Mouse (Mus musculus): ENCODE measurements around the gene Tcf7l1. TPM values are rescaled to one million over a fixed set of nuclear protein-coding genes. Genes with fewer than 3 reads are reported as not detected.

Tcf7l1 gene
- total RNA-seq, 2 experiments from 2014 or later = 3.4 to 3.6 TPM

DNA sequence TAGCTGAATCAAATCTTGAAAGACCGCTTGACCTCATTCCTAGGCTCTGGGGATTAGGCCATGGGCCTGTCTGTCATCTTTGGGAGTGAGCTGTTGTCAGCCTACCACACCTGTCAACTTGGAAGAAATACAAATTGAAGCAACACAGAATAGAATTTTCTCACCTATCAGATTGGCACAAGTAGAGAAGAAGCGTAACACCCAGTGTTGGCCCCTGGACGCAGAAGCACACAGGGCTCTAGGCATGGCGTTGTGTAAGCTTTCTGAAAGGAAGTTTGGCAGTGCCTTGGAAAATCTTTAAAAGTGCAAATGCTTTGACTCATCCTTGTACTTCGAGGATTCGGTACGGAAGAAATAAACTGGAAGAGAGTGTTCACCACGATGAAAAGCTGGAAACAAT, 3.6 kb upstream of the Tcf7l1 start:
- intact Hi-C loops (cut with DNase I) = no loop called here
- DNase-seq (ENCODE audit: extremely low spot score in 1 of 2, low spot score in 2 of 2) = no peak

DNA sequence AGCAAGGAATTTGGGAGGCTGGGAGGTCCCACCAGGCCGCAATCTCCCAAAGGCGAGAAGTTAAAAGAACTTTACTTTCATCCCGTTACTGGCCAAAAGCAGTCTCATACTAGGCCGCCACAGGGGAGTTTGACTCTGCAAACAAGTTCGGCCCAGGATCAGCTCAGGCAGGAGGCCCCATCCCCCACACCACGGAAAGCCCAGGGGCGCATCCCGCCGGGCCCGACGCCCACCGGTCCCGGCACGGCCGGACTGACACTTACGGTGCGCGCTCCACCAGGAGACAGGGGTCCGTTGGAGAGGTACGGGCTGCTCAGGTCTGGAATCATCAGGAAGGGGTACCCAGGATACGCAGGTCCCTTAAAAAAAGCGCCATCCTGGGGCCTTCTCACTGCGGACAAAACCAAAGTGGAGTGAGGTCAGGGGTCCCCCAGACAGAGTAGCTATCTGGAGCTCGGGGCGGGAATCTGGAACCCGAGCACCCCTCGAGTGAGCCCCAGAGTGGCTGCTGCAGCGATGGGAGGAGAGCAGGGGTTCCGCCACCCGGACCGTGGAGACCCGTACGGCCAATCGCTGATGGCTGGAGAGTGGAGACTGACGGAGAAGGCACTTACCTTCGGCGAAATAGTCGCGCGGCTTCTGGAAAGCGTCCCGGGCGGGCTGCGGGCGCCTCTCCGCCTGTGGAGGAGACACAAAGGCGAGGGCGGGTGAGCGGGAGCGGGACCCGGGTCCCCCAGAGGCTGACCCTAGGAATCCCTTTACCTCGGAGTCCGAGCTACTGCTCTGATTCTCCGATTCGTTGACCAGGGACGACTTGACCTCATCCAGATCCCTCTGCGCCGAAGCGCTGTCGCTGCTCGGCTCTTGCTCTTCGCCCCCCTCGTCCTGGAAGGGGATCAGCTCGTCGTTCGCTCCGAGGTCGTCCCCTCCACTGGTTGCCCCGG, 834 bp downstream of the Tcf7l1 start:
- intact Hi-C loops (cut with DNase I) = loop anchor here (2.0 kb wide), 1 partner anchor 141 kb away; no protein-coding TSS in a partner anchor
- DNase-seq (ENCODE audit: extremely low spot score in 1 of 2, low spot score in 2 of 2) = peak; percentile 9 to 70

DNA sequence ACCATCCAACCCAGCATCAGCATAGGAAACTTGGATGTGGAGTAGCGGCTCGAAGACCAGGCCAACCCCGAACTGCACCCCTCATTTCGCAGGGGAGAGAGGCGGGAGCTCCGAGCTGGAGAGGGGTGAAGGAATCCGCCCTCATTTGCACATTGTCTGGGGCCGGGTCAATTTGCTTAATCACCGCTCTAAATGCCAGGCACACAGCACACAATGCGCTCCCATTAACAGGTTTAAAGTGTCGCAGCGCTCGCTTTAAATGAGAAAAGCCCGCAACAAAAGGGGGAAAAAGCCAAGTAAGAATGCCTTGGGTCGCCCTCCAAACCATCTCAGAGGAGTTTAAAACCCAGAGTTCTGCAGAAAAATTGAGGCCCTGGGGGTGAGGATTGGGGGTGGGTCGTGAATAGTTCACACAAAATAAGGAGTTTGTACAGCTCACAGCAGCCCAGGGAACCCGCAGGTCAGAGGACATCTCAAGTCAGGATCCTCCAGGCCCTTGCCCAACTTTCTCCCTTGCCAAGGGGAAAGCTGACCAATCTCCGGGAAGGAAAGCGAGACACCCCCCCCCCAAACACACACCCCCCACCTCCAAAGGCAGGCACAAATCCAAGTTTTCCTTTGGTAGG, 1.6 kb downstream of the Tcf7l1 start:
- DNase-seq (ENCODE audit: extremely low spot score in 1 of 2, low spot score in 2 of 2) = no peak
- intact Hi-C loops (cut with DNase I) = no loop called here

DNA sequence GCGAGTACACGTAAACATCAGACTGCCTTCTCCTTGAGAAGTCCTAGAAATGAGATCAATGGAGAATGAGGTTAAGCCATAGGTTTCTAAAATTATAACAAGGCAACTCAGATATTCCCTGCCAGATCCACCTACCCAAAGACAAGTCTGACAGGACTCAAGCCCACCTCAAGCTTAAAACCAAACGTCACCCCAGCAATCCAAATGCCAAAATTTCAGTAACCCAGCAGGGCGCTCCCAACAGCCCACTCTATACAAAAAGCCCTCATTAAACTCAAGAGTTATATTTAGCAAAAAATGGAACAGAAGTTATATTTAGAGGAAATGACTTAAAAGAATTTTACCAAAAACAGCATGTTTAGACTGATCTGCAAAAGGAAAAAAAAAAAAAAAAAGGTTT, 5.3 kb downstream of the Tcf7l1 start:
- no peak for DNase-seq (ENCODE audit: extremely low spot score in 1 of 2, low spot score in 2 of 2)
- intact Hi-C loops (cut with DNase I) = no loop called here

DNA sequence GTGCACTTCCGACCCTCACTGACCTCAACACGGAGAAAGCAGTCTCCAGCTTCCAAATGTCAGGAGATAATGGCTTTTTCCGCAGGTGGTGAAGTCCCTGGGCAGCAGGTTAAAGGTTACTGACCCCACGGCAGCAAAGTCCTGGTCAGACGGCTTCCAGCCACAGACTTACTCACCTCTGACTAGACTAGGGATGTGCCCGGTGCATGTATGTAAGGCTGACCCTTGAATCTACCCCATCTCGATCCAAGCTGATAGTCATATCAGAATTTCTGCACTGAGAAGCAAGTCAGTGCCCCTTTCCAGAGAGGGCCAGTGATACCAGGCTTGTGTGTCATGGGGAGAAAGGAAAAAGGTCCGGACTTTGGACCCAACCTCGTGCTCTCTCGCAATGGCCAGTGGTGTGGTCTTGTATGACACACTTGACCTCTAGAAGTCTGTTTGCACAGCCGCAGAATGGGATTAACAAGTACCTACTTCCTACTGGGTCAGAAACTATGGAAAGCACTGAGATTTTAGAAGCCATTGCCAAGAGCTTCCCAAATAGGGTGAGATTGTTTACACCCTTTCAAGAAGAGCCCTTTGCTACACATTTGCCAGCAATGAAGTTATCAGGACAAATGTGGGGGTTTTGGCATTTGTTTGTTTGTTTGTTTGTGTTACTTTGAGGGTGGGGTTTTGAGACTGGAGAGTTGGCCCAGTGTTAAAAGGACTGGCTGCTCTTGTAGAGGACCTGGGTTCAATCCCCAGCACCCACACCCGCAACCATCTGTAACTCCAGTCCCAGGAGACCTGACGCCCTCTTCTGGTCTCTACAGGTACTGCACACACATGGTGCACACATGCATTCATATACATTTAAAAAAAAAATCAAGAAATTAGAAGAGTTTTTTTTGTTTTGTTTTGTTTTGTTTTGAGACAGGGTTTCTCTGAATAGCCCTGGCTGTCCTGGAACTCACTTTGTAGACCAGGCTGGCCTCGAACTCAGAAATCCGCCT, 10.0 kb downstream of the Tcf7l1 start:
- no peak for DNase-seq (ENCODE audit: extremely low spot score in 1 of 2, low spot score in 2 of 2)
- intact Hi-C loops (cut with DNase I) = no loop called here

DNA sequence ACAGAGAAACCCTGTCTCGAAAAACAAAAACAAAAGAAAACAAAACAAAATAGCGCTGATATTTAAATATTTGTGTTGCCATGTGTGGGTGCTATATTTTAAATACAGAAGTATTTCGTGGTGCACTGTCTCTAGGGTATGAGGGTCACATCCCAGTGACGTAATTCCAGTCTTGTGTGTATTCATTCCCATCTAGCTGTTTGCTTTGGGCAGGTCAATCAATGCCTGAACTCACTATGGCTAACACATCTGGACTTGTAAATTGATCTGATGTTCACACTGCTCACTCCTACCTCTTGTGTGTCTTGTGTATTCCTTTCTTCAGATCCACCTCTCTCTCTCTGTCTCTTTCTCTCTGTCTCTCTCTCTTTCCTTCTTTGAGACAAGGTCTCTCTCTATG, 11.8 kb downstream of the Tcf7l1 start:
- no peak for DNase-seq (ENCODE audit: extremely low spot score in 1 of 2, low spot score in 2 of 2)

DNA sequence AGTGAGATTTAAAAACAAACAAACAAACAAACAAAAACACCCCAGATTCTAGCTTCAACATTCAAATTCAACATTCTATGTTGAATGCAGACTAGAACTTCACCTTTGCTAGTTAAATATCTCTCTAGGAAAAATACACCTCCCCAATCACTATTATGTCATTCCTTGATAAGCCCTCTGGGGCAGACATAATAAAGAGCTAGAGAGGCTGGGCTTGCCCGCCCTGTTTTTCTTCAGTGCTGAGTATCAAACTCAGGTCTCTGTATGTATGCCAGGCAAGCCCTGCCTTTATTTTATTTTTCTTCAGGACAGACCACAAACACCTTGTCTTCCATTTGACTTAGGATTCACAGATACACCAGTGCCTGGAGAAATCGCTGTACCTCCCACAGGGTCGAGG, 14.8 kb downstream of the Tcf7l1 start:
- no peak for DNase-seq (ENCODE audit: extremely low spot score in 1 of 2, low spot score in 2 of 2)
- intact Hi-C loops (cut with DNase I) = no loop called here

More for the DNA sequence above, 11.8 kb downstream of the Tcf7l1 start:
- intact Hi-C loops (cut with DNase I) = no loop called here

DNA sequence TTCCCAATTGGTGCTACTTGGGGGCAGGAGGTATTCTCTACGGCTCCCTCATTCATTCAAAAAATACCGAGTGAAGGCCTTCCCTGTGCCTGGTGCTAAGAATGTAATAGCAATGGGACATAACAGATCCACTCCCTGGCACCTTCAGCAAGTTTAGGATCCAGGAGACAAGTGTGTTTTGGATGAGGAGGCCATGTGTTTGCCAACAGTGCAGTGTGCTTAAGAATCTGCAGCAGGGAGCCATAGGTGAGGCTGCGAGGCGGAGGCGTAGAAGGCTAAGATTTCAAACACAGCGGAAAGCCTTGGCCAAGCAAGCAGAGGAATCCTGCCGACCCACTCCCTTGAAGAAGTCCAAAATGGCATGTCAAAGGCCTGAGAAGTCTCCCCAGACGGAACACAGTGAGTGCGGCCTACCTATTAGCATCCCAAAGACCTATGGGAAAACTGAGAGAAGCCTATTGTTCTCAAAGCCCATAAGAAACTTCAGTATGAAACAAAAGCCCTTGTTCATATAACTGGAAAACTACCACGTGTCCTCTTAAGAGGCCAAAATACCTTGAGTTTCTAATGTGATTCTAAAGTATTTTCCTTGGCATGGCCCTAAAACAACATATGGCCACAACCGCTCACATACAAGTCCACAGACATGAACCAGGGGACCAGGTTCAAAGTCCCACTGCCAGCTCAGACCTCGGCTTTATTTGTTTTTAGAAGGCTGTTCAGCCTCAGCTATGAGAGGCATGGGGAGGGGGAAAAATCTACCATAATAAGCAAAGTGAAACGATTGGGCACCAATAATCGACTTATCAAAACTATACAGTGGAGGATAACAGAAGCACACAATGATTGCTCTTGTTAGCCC, 18.9 kb downstream of the Tcf7l1 start:
- no peak for DNase-seq (ENCODE audit: extremely low spot score in 1 of 2, low spot score in 2 of 2)
- intact Hi-C loops (cut with DNase I) = no loop called here

DNA sequence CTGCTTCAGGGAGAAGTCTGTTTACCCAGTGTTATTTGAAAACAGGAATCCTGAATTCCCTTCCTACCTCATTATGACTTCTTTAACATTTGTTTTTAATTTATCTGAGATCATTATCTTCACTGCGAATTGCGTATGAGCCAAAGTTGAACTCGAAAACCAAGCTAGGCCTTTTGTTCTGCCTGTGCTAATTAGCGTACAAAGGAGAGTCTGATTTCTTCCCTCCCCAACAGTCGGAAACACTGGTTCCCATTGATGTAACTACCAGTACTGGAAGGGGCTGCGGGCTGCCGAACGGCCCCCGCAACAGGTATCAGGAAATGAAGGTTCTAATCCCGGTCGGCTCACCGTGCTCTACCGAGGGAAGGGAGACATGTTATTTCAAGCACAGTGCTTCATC, 19.7 kb downstream of the Tcf7l1 start:
- intact Hi-C loops (cut with DNase I) = no loop called here

DNA sequence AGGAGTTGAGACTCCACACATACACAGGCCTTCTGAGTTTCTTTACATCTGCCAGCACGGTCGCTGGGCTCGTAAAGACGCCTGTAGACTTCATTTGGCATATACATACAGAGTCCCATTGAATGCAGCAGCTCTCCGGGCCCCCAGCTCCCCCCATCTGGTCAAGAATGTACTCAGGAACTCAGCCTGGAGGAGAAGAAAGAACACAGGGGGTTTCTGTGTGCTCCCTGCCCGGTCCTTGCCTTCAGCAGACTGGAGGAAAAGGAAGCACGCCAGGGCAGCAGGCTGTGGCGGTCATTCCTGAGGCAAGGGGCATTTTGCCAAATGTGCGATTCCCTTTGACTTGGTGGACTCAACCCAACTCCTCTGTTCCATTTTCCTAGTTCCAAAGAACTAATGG, 20.2 kb downstream of the Tcf7l1 start:
- intact Hi-C loops (cut with DNase I) = no loop called here
- peak; percentile 60 to 83 for DNase-seq (ENCODE audit: extremely low spot score in 1 of 2, low spot score in 2 of 2)

More for the DNA sequence above, 19.7 kb downstream of the Tcf7l1 start:
- no peak for DNase-seq (ENCODE audit: extremely low spot score in 1 of 2, low spot score in 2 of 2)

DNA sequence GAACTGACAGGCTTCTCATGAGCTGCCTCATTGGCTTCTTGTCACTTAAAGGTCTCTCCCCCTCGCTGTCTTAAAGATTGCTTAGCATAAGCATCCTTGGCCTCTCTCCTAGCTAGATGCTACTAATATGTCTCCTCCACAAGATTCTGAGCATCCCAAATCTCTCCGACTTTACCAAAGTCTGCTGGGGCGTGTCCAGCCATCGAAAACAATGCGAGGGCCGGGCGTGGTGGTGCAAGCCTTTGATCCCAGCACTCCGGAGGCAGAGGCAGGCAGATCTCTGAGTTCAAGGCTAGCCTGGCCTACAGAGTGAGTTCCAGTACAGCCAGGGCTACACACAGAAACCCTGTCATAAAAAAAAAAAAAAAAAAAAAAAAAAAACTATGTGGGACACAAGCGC, 21.0 kb downstream of the Tcf7l1 start:
- DNase-seq (ENCODE audit: extremely low spot score in 1 of 2, low spot score in 2 of 2) = no peak
- intact Hi-C loops (cut with DNase I) = no loop called here

DNA sequence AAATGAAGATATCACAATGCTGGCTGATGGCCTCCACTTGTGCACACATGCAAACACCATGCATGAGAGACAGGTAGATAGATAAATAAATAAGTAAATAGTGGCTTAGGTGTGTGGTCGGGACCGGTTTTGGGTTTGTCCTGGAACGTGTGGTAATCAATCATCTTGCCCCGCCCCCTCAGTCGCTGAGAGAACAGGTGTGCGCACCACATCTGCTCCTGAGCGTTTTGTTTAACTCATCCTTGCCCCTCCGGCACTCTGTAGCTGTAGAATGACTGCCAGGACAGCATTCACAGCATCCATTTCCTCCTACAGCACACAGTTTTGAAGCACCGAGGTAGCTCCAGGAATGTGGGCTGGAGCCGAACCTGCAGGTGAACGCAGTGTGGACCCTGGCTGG, 25.4 kb downstream of the Tcf7l1 start:
- DNase-seq (ENCODE audit: extremely low spot score in 1 of 2, low spot score in 2 of 2) = no peak
- intact Hi-C loops (cut with DNase I) = no loop called here

DNA sequence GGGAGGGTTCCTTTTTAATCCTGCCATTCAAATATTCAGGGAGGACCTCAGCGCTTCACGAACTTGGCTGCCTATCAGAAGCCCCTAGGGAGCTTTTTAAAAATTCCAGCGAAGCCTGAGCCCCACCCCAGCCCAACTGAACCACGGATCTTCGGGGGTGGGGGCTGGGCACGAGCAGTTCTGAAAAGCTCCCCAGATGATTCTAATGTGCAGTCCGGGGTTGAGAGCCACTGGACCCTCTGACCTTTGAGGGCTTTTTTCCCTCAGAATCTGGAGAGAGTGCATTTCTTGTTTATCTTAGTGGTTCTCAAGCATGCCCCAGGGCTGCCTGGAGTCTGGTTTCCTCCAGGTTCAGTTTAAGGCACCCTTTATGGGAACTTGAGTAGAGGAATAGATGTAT, 27.4 kb downstream of the Tcf7l1 start:
- intact Hi-C loops (cut with DNase I) = no loop called here
- peak in 1 of 2 experiments; percentile 38 for DNase-seq (ENCODE audit: extremely low spot score in 1 of 2, low spot score in 2 of 2)

DNA sequence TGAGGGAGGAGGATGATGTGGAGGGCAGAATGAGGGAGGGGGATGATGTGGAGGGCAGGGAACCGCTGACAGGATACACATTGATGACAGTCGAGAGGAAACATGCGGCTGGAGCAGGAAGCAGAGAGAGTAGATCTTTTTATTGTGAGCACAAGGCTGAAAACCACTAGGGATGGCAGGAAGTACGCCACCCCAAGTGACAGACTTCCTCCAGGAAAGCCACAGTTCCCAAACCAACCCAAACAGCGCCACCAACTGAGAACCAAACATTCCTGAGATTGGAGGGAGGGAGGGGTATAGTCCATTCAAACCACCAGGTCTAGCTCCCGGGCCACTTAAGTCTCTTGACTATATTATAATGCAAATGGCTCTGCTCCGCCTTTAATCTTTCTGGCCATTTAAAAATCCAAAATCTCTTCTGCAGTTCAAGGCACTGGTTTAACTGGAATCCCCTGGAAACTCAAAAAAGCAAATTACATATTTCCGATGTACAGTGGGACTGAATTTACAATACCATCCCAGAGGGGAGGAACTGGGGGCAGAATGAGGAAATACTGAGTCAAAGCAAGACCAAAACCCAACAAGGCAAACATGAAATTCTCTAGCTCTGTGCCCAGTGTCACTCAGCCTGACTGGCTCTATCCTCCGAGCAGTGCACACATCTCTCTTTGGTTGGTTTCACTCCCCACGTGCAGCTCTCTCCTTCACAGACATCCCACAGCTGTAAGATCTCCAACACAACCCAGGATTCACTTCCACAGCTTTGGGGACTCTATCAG, 30.6 kb downstream of the Tcf7l1 start:
- intact Hi-C loops (cut with DNase I) = no loop called here

DNA sequence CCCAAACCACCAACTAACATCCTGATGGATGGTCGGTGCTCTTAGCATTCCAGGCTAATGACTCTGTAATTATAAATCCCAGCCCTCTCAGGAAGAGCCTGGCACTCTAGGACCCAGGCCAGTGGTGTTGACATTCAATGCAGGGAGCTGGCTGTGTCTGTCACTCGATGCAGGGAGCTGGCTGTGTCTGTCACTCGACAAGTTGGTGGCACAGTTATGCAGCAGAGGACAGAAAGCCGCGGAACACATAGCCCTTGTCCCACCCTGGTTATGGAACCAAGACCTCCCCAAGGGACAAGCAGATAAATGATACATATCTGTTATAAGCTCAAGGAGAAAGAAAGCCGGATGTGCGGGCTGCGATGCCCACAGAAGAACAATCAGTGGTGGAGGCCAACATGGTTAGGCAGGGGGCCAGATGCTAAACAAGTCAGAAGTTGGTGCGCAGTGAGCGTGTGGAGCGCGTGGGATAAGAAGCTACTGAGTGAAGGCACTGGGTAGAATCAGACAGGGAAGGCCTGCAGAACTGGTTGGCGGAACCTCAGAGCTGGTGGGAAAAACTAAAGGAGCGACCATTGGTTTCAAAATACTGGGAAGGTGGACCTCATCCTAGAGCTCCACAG, 33.7 kb downstream of the Tcf7l1 start:
- intact Hi-C loops (cut with DNase I) = no loop called here
- DNase-seq (ENCODE audit: extremely low spot score in 1 of 2, low spot score in 2 of 2) = no peak

More for the DNA sequence above, 30.6 kb downstream of the Tcf7l1 start:
- DNase-seq (ENCODE audit: extremely low spot score in 1 of 2, low spot score in 2 of 2) = no peak

DNA sequence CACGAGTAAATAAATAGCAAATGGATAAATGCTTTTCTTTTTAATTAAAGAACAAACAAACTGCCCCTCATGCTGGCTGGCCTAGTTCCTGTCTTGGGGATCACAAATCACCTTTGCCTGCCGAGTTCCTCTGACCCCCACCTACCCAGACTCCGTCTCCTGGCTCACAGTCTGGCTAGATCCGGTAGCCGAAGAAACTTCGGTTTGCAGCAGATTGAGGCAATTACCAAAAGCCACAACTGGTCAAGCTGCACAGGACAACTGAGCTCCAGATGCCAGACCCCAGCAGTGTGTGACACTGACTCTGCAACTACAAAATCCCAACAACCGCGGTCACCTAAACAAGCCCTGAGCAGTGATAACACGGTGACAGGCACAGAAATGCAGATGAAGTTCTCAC, 34.8 kb downstream of the Tcf7l1 start:
- DNase-seq (ENCODE audit: extremely low spot score in 1 of 2, low spot score in 2 of 2) = no peak
- intact Hi-C loops (cut with DNase I) = no loop called here

DNA sequence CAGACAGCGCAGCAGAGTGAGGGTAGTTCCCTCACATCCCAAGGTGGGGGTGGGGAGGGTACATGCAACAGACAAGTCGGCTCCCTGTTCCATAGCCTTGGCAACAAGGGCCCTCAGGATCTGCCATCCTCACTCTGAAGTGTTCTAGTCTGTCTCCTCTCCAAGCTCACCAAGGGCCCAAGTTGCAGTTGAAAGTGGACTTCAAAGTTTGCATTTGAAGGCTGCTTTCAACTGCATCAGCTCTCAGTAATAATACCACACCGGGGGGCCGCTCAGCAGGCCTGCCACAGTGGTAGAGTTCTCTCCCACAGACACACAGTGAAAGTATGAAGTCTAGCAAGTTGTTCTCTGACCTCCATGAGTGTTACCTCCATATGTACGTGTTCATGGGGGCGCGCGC, 35.3 kb downstream of the Tcf7l1 start:
- DNase-seq (ENCODE audit: extremely low spot score in 1 of 2, low spot score in 2 of 2) = no peak
- intact Hi-C loops (cut with DNase I) = no loop called here

Data from left cerebral cortex, postnatal 10 days (tissue).